ENCODE assay signal across 30 mouse cellular contexts in the genomic region with DNA sequence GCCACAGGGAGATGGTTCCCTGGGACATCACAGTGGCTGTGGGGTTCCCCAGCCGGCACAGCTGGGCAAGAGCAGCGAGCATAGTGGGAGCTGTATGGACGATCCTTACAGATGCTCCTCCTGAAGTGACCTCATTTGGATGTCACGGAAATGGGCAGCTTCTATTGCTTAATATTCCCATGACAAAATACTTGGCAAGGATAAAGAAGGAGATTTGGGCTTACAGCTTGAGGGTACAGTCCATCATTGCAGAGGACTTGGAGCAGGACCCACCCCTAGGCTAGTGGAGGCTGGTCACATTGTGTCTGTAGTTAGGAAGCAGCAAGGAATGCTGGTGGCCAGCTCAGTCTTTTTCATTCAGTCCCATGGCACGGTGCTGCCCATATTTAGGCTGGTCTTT. TPM values are rescaled to one million over a fixed set of nuclear protein-coding genes. Genes with fewer than 3 reads are reported as not detected.
"Had no signal": no experiment of that assay in that cellular context is flagged by ENCODE, and none has a peak within 500 bp of the region (broad histone marks: within the 10 kb centered on the region; RNA-seq: fewer than 3 reads in every experiment).

No protein-coding gene starts in this region.

- ATAC-seq: hindbrain, postnatal 0 days; intestine, embryonic 16.5 days; liver, embryonic 12.5 days had no signal

- H3K27me3 ChIP-seq: heart, embryonic 12.5 days; hindbrain, embryonic 12.5 days; hindbrain, embryonic 15.5 days; kidney, embryonic 15.5 days; limb, embryonic 13.5 days; liver, embryonic 12.5 days had no signal

- H3K27ac ChIP-seq: heart, embryonic 10.5 days; hindbrain, embryonic 10.5 days; hindbrain, embryonic 12.5 days; hindbrain, embryonic 15.5 days; hindbrain, postnatal 0 days; kidney, embryonic 15.5 days; kidney, postnatal 0 days; limb, embryonic 13.5 days; limb, embryonic 15.5 days; liver, embryonic 12.5 days; liver, embryonic 14.5 days had no signal

- H3K36me3 ChIP-seq: hindbrain, embryonic 12.5 days; limb, embryonic 13.5 days; liver, embryonic 12.5 days had no signal

- H3K9ac ChIP-seq: heart, embryonic 12.5 days; hindbrain, embryonic 12.5 days; hindbrain, embryonic 15.5 days; kidney, embryonic 15.5 days; limb, embryonic 13.5 days; limb, embryonic 15.5 days; liver, embryonic 12.5 days; liver, embryonic 14.5 days had no signal

- H3K4me3 ChIP-seq: heart, embryonic 10.5 days; heart, embryonic 12.5 days; hindbrain, embryonic 10.5 days; hindbrain, embryonic 12.5 days; hindbrain, embryonic 15.5 days; kidney, embryonic 15.5 days; limb, embryonic 13.5 days; limb, embryonic 15.5 days; liver, embryonic 12.5 days had no signal

- DNase-seq: heart, postnatal 10 days; heart, postnatal 4 days; kidney, adult 11 months; kidney, adult 2 months; kidney, adult 9 months; kidney, postnatal 14 days; kidney, postnatal 36 days; layer of hippocampus, postnatal 36 days; left cerebral cortex, postnatal 4 days; lung, adult 18-20 months had no signal

- H3K4me1 ChIP-seq: hindbrain, embryonic 15.5 days had no signal

RNA-seq across cellular contexts. Expression of a gene that starts 46.8 kb away (rescaled TPM):
- total RNA-seq: granulocyte monocyte progenitor cell, adult 5-6 weeks had no signal
- polyA plus RNA-seq: heart, embryonic 10.5 days; heart, embryonic 12.5 days; heart, embryonic 14.5 days; heart, embryonic 16.5 days; hindbrain, embryonic 10.5 days; hindbrain, embryonic 12.5 days; hindbrain, embryonic 15.5 days; hindbrain, postnatal 0 days; intestine, embryonic 14.5 days; intestine, embryonic 16.5 days; kidney, adult 2 months; kidney, embryonic 15.5 days; kidney, postnatal 0 days; large intestine, adult 2 months; limb, embryonic 11.5 days; limb, embryonic 15.5 days; liver, embryonic 12.5 days; liver, embryonic 14.5 days; liver, embryonic 16.5 days had no signal
